In the genomic region with DNA sequence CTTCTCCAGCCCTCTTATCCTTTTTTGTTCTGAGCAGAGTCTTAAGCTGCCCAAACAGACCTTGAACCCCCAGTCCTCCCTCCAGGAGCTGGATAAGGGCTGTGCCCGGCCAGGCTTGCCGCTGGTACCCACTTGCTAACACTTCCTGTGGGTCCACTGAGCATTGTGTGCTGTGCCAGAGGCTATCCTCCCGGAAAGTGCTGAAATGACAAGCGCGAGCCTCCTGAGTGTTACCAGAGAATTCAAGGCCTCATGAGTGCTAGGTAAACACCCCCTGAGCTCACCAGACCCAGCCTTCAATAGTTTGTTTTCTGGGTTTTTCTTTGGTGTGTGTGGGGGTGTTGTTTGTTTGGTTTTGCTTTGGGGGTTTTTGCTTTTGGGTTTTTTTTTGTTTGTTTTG, we compare ENCODE assay signal across 20 mouse cellular contexts. TPM values are rescaled to one million over a fixed set of nuclear protein-coding genes. Genes with fewer than 3 reads are reported as not detected.
DNase-seq lines count a peak whose midpoint lies in the region; ATAC-seq lines count a peak whose summit lies in the region.
"Had no signal": no experiment of that assay in that cellular context is flagged by ENCODE, and none has a peak within 500 bp of the region (broad histone marks: within the 10 kb centered on the region; RNA-seq: fewer than 3 reads in every experiment).

No protein-coding gene starts in this region.

- no peak overlapping the region for H3K4me3 ChIP-seq in embryonic facial prominence, embryonic 12.5 days
- H3K4me3 ChIP-seq in embryonic facial prominence, embryonic 10.5 days: no peak overlapping the region
- no peak overlapping the region for H3K4me3 ChIP-seq in lung, embryonic 15.5 days
- H3K4me3 ChIP-seq in midbrain, embryonic 10.5 days: no peak overlapping the region
- no peak overlapping the region for H3K4me3 ChIP-seq in midbrain, embryonic 13.5 days (replicated peaks)
- H3K4me3 ChIP-seq: embryonic facial prominence, embryonic 15.5 days; erythroblast, embryonic 14.5 days; forebrain, embryonic 10.5 days; gastrocnemius, adult 2 months; heart, embryonic 12.5 days; hindbrain, embryonic 10.5 days had no signal

- H3K9me3 ChIP-seq in embryonic facial prominence, embryonic 12.5 days: no peaks in the 10 kb centered on the region
- no peaks in the 10 kb centered on the region for H3K9me3 ChIP-seq in embryonic facial prominence, embryonic 10.5 days
- no peaks in the 10 kb centered on the region for H3K9me3 ChIP-seq in lung, embryonic 15.5 days
- no peaks in the 10 kb centered on the region for H3K9me3 ChIP-seq in midbrain, embryonic 10.5 days (replicated peaks)
- no peaks in the 10 kb centered on the region for H3K9me3 ChIP-seq in midbrain, embryonic 13.5 days
- H3K9me3 ChIP-seq: embryonic facial prominence, embryonic 15.5 days; forebrain, embryonic 10.5 days; heart, embryonic 12.5 days; hindbrain, embryonic 10.5 days had no signal

- 0 out of 2 replicates have a peak overlapping the region, but pooled peaks have one; percentile 17 for H3K27ac ChIP-seq in embryonic facial prominence, embryonic 12.5 days
- no peak overlapping the region for H3K27ac ChIP-seq in embryonic facial prominence, embryonic 10.5 days (replicated peaks)
- peak overlapping the region; percentile 52 for H3K27ac ChIP-seq in lung, embryonic 15.5 days
- H3K27ac ChIP-seq in midbrain, embryonic 10.5 days (replicated peaks): 0 out of 2 replicates have a peak overlapping the region, but pooled peaks have one; percentile 29
- no peak overlapping the region for H3K27ac ChIP-seq in midbrain, embryonic 13.5 days
- H3K27ac ChIP-seq: embryonic facial prominence, embryonic 15.5 days; forebrain, embryonic 10.5 days; gastrocnemius, adult 2 months; hindbrain, embryonic 10.5 days had no signal

- no peak for ATAC-seq in embryonic facial prominence, embryonic 12.5 days (ENCODE audit: insufficient number of reproducible peaks, insufficient read depth, low FRiP score, low TSS enrichment)
- no peak for ATAC-seq in lung, embryonic 15.5 days (ENCODE audit: borderline replicate concordance, extremely low read depth, low FRiP score, low TSS enrichment)
- ATAC-seq in midbrain, embryonic 13.5 days: no peak
- ATAC-seq: forebrain, embryonic 14.5 days had no signal

- WGBS in embryonic facial prominence, embryonic 12.5 days: 33% methylated on average over 5 of the region's 5 CpGs
- 45% methylated on average over 5 of the region's 5 CpGs for WGBS in embryonic facial prominence, embryonic 10.5 days
- 39% methylated on average over 5 of the region's 5 CpGs for WGBS in lung, embryonic 15.5 days
- WGBS in midbrain, embryonic 10.5 days: 51% methylated on average over 5 of the region's 5 CpGs
- WGBS in midbrain, embryonic 13.5 days: 66% methylated on average over 5 of the region's 5 CpGs

- peaks cover 34% of the 10 kb centered on the region for H3K27me3 ChIP-seq in embryonic facial prominence, embryonic 12.5 days
- peaks cover 57% of the 10 kb centered on the region for H3K27me3 ChIP-seq in embryonic facial prominence, embryonic 10.5 days (replicated peaks; ENCODE audit: low read depth, poor library complexity, severe bottlenecking)
- peaks cover 27% of the 10 kb centered on the region for H3K27me3 ChIP-seq in lung, embryonic 15.5 days
- peaks cover 74% of the 10 kb centered on the region for H3K27me3 ChIP-seq in midbrain, embryonic 10.5 days (ENCODE audit: low read depth, poor library complexity, severe bottlenecking)
- peaks cover 52% of the 10 kb centered on the region for H3K27me3 ChIP-seq in midbrain, embryonic 13.5 days

- DNase-seq in embryonic facial prominence, embryonic 10.5 days (ENCODE audit: low spot score): no peak
- DNase-seq in lung, postnatal 36 days: no peak
- no peak for DNase-seq in midbrain, embryonic 10.5 days (ENCODE audit: low spot score)
- DNase-seq: adrenal gland, postnatal 10 days; cerebellum, adult 11 months; cerebellum, adult 8-10 months; cerebellum, postnatal 14 days; gastrocnemius, adult 2 months; gastrocnemius, postnatal 25 days had no signal

- no peak overlapping the region for H3K9ac ChIP-seq in embryonic facial prominence, embryonic 12.5 days
- no peak overlapping the region for H3K9ac ChIP-seq in lung, embryonic 15.5 days
- no peak overlapping the region for H3K9ac ChIP-seq in midbrain, embryonic 13.5 days (replicated peaks)
- H3K9ac ChIP-seq: embryonic facial prominence, embryonic 15.5 days; heart, embryonic 12.5 days had no signal

- H3K4me1 ChIP-seq in embryonic facial prominence, embryonic 12.5 days: peaks cover 42% of the 10 kb centered on the region
- H3K4me1 ChIP-seq in embryonic facial prominence, embryonic 10.5 days: peaks cover 72% of the 10 kb centered on the region
- H3K4me1 ChIP-seq in lung, embryonic 15.5 days: peaks cover 33% of the 10 kb centered on the region
- H3K4me1 ChIP-seq in midbrain, embryonic 10.5 days: peaks cover 33% of the 10 kb centered on the region
- peaks cover 18% of the 10 kb centered on the region for H3K4me1 ChIP-seq in midbrain, embryonic 13.5 days (replicated peaks)

- H3K36me3 ChIP-seq in embryonic facial prominence, embryonic 12.5 days: no peaks in the 10 kb centered on the region
- H3K36me3 ChIP-seq in embryonic facial prominence, embryonic 10.5 days (replicated peaks): no peaks in the 10 kb centered on the region
- no peaks in the 10 kb centered on the region for H3K36me3 ChIP-seq in lung, embryonic 15.5 days
- H3K36me3 ChIP-seq in midbrain, embryonic 10.5 days: no peaks in the 10 kb centered on the region
- H3K36me3 ChIP-seq in midbrain, embryonic 13.5 days: no peaks in the 10 kb centered on the region
- H3K36me3 ChIP-seq: embryonic facial prominence, embryonic 15.5 days; forebrain, embryonic 10.5 days; heart, embryonic 12.5 days; hindbrain, embryonic 10.5 days had no signal

- H3K4me2 ChIP-seq in embryonic facial prominence, embryonic 12.5 days (replicated peaks): no peak overlapping the region
- H3K4me2 ChIP-seq in lung, embryonic 15.5 days: no peak overlapping the region
- no peak overlapping the region for H3K4me2 ChIP-seq in midbrain, embryonic 13.5 days (replicated peaks)
- H3K4me2 ChIP-seq: embryonic facial prominence, embryonic 15.5 days; heart, embryonic 12.5 days had no signal

RNA-seq across cellular contexts. Expression of gene Tac4, which starts 33.9 kb away (rescaled TPM):
- polyA plus RNA-seq in embryonic facial prominence, embryonic 12.5 days (2016; fragmentation: Nextera tagmentation; extraction: Ambion mirVana): 0.29 TPM in 1 of 2 replicates, not detected in the other
- 0.16 TPM in 1 of 2 replicates, not detected in the other for polyA plus RNA-seq in embryonic facial prominence, embryonic 10.5 days (2016; fragmentation: Nextera tagmentation; extraction: Ambion mirVana)
- polyA plus RNA-seq in lung, embryonic 15.5 days (2015; fragmentation: Nextera tagmentation; extraction: Ambion mirVana): 0.16 TPM in 1 of 2 replicates, not detected in the other
- not detected in 2 replicates for polyA plus RNA-seq in midbrain, embryonic 10.5 days (2016; fragmentation: Nextera tagmentation; extraction: Ambion mirVana)
- polyA plus RNA-seq in midbrain, embryonic 13.5 days (2015; fragmentation: Nextera tagmentation; extraction: Ambion mirVana): not detected in 2 replicates
- polyA plus RNA-seq: brain, embryonic 14.5 days; erythroblast, embryonic 14.5 days; forebrain, embryonic 10.5 days; forebrain, embryonic 14.5 days; heart, embryonic 12.5 days; heart, embryonic 16.5 days; hindbrain, embryonic 10.5 days had no signal

Comparison
In these comparisons a context has a peak if more than half of its experiments do, and no peak if none do; other contexts are left out.
1. H3K27ac ChIP-seq: peak in embryonic facial prominence, embryonic 12.5 days (single experiment), lung, embryonic 15.5 days (single experiment) and midbrain, embryonic 10.5 days (single experiment); none in embryonic facial prominence, embryonic 10.5 days (single experiment) and midbrain, embryonic 13.5 days (single experiment).